Mouse (Mus musculus) midbrain, embryonic 13.5 days (tissue): ENCODE results near the gene Ap4m1. TPM values are rescaled to one million over a fixed set of nuclear protein-coding genes. Genes with fewer than 3 reads are reported as not detected.

Experiments used
- ATAC-seq: fragments of 200-750 bp; cut with Nextera tagmentation; 2 replicates; pipeline ENCODE4 v1.8.0; 2017; ENCODE audit warnings: mild to moderate bottlenecking, moderate TSS enrichment, moderate library complexity
- H3K27ac ChIP-seq: fragments of 300-500 bp; sonication (generic); 2 replicates; pipeline ENCODE4 v1.5.1; 2015; ENCODE audit warnings: inconsistent platforms, mild to moderate bottlenecking, moderate library complexity
- H3K27me3 ChIP-seq: fragments of 300-500 bp; sonication (generic); 2 replicates; pipeline ENCODE4 v1.6.1; 2015; ENCODE audit warnings: mild to moderate bottlenecking, inconsistent platforms
- H3K36me3 ChIP-seq: fragments of 300-500 bp; sonication (generic); 2 replicates; pipeline ENCODE4 v1.6.1; 2015; ENCODE audit warnings: mild to moderate bottlenecking, inconsistent platforms
- H3K4me1 ChIP-seq: fragments of 300-500 bp; sonication (generic); replicated peaks from 2 replicates; pipeline ENCODE4 v1.6.1; 2015; ENCODE audit warnings: inconsistent platforms
- H3K4me2 ChIP-seq: fragments of 300-500 bp; sonication (generic); replicated peaks from 2 replicates; pipeline ENCODE4 v1.6.1; 2015; ENCODE audit warnings: moderate library complexity, mild to moderate bottlenecking, inconsistent platforms
- H3K4me3 ChIP-seq: fragments of 300-500 bp; sonication (generic); replicated peaks from 2 replicates; pipeline ENCODE4 v1.5.1; 2015; ENCODE audit warnings: mild to moderate bottlenecking, inconsistent platforms
- H3K9ac ChIP-seq: fragments of 300-500 bp; sonication (generic); replicated peaks from 2 replicates; pipeline ENCODE4 v1.6.1; 2015; ENCODE audit warnings: mild to moderate bottlenecking, inconsistent platforms
- H3K9me3 ChIP-seq: fragments of 300-500 bp; sonication (generic); 2 replicates; pipeline ENCODE4 v1.6.1; 2016; ENCODE audit warnings: mild to moderate bottlenecking, inconsistent platforms
- WGBS: fragments of 180-500 bp; shearing (Covaris S2); methylation state at CpG from one replicate; pipeline ENCODE4 v1.1.7; 2015; 5-methylcytosine and 5-hydroxymethylcytosine counted together
- polyA plus RNA-seq: library from polyadenylated mRNA; unstranded; fragments of >200 nt; fragmentation: Nextera tagmentation; extraction: Ambion mirVana; gene quantifications from 2 replicates; pipeline ENCODE4 v1.2.1, GENCODE M21; 2015

Ap4m1 gene
- polyA plus RNA-seq, 1 experiment from 2014 or later, result 26.6 TPM

GRCm38 (mm10) chr5:138165594-138165993, 6.2 kb upstream of the Ap4m1 start:
- H3K27ac ChIP-seq, result no peak overlapping the region
- no peak overlapping the region for H3K4me3 ChIP-seq
- H3K9me3 ChIP-seq, result no peaks in the 10 kb centered on the region
- no peak for ATAC-seq
- H3K4me1 ChIP-seq, result peaks cover 30% of the 10 kb centered on the region
- no peak overlapping the region for H3K9ac ChIP-seq
- WGBS, result 83% methylated on average over 8 of the region's 8 CpGs
- H3K36me3 ChIP-seq, result peaks cover 72% of the 10 kb centered on the region
- H3K4me2 ChIP-seq, result no peak overlapping the region
- no peaks in the 10 kb centered on the region for H3K27me3 ChIP-seq

DNA sequence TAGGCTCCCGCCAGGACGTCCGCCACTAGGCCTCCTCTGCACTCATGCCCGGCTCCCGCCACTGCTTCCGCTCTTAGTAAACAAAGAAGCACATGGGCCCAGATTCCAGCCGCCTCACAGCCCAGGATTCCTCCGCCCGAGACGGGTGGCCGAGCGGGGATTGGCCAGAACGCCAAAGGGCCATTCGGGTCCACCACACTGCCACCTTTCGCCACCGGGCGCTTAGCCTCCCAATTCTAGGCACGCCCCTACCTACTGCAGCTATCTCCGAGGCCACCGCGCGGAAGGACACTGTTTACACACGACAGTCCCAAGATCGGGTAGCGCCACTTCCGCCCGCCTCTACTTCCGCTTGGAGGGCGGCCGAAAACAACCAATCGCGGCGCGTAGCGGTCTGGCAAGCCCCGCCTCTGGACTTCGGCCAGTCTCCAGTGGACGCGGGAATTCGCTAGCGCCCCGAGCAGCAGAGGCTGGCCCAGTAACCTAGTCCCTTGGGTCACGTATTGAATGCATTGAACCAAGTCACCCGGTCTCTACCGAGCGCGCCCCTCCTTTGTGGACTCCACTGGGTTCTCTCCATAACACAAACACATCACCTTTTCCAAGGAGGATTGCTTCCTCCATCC, 753 bp upstream of the Ap4m1 start:
- Histone ChIP-seq H3K4me3 (peak overlapping the region; percentile 81), H3K4me2 (peak overlapping the region; percentile 95), H3K4me1 (peaks cover 44% of the 10 kb centered on the region), H3K9me3 (no peaks in the 10 kb centered on the region), H3K27ac (peak overlapping the region; percentile 82), H3K27me3 (no peaks in the 10 kb centered on the region), H3K9ac (peak overlapping the region; percentile 75), H3K36me3 (peaks cover 61% of the 10 kb centered on the region)
- WGBS, result under 1% methylated on average over 47 of the region's 47 CpGs
- ATAC-seq, result peak; percentile 89

GRCm38 (mm10) chr5:138173217-138173616, 1.4 kb downstream of the Ap4m1 start:
- 86% methylated on average over 3 of the region's 3 CpGs for WGBS
- peak overlapping the region; percentile 95 for H3K4me2 ChIP-seq
- H3K9me3 ChIP-seq, result no peaks in the 10 kb centered on the region
- H3K4me3 ChIP-seq, result peak overlapping the region; percentile 81; the same call in 1 of the 2 replicates
- H3K36me3 ChIP-seq, result peaks cover 59% of the 10 kb centered on the region
- H3K27ac ChIP-seq, result no peak overlapping the region
- no peaks in the 10 kb centered on the region for H3K27me3 ChIP-seq
- H3K9ac ChIP-seq, result no peak overlapping the region
- peaks cover 44% of the 10 kb centered on the region for H3K4me1 ChIP-seq
- no peak for ATAC-seq

DNA sequence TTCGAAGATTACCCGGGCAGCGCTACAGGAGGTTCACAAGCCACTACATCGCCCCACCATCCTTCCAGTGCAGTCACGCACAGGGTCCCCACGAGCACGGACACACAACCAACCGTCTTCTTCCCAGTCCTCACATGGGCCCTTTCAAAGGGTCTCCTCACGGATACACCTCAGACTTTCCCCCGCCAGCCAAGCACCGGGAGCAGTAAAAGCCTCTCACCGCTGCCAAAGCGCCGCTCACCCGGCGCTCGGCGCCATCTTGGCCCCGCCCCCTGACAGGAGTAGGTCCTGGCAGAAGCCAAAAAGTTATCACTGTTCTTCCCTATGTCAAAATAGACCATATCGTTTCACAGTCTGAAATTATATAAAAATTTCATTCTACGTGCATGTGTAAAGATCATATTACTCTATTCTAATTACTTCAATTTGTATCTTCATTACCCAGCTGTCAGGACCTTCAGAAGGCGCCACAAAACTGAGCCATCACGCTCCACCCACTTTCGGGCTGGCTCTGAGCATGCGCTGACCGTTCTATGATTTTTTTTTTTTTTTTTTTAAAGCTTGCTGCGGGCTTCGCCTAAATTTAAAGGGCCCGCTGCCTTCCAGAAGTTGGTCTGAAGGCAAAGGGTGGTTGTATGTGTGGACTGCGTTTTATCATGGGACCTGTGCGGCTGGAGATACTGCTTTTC, 15.3 kb downstream of the Ap4m1 start, which contains the start of the genes Taf6 and Cnpy4:
Taf6 (minus strand) TSS at position 502 of the 689 bp plus-strand sequence.
Cnpy4 (plus strand) TSS at position 536 of the 689 bp plus-strand sequence.
- peak; percentile 81 for ATAC-seq
- Histone ChIP-seq H3K36me3 (peaks cover 49% of the 10 kb centered on the region), H3K9ac (peak within 1 kb of the TSS; percentile 88), H3K4me2 (peak within 1 kb of the TSS; percentile 72), H3K27me3 (no peaks in the 10 kb centered on the region), H3K4me3 (peak within 1 kb of the TSS; percentile 84), H3K9me3 (no peaks in the 10 kb centered on the region), H3K4me1 (peaks cover 22% of the 10 kb centered on the region), H3K27ac (peak within 1 kb of the TSS; percentile 83)
- under 1% methylated on average over 31 of the region's 31 CpGs for WGBS

GRCm38 (mm10) chr5:138187661-138188306, 16.0 kb downstream of the Ap4m1 start:
- peak overlapping the region; percentile 88 for H3K9ac ChIP-seq
- under 1% methylated on average over 10 of the region's 10 CpGs for WGBS
- no peaks in the 10 kb centered on the region for H3K27me3 ChIP-seq
- peak; percentile 91 for ATAC-seq
- peak overlapping the region; percentile 84 for H3K4me3 ChIP-seq
- H3K4me1 ChIP-seq, result peaks cover 22% of the 10 kb centered on the region
- H3K9me3 ChIP-seq, result no peaks in the 10 kb centered on the region
- peak overlapping the region; percentile 83 for H3K27ac ChIP-seq
- peaks cover 49% of the 10 kb centered on the region for H3K36me3 ChIP-seq
- peak overlapping the region; percentile 72 for H3K4me2 ChIP-seq

DNA sequence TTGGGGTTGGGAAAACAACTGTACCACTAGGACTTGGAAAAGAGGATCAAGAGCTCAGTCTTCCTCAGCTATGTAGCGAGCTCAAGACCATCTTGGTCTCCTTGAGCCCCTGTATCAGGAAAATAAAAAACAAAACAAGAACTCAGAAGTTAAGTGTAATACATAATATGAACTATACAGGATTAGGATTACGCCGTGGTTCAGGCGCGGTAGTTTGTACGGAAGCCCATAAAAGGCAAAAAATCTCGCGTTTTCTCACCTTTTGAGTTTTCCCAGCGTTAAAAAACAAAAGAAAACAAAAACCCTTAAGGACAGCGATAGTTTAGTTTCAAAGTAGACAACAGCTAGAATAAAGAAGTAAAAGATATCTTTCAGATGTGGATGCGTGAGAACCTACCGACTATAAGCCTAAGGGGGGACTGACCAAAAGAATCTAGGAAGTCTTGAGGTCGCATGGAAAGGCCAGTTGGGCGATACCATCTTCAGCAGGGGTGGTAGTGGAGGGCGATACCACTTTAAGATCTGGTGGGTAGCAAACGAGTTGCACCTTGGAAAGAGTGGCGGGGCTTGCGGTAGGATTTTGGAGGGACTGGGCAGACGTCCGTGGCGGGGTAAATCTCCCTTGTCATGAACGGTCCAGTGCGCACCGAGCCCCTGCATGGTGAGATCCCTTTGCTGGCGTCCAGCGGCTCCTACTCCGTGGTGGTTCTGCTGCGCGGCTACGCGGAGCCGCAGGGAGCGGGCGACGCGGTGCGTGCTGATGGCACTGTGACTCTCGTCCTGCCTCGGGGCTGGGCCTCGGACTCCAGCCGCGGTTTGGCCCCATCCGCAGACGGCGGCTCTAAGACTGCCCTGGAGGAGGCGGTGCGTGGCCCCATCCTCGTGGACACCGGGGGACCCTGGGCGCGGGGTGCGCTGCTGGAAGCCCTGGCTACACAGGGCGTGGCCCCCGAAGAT, 22.2 kb downstream of the Ap4m1 start, which contains the start of gene Mblac1:
Mblac1 (plus strand) TSS at position 544 of the 957 bp plus-strand sequence.
- no peaks in the 10 kb centered on the region for H3K27me3 ChIP-seq
- peak within 1 kb of the TSS; percentile 89 for H3K27ac ChIP-seq
- peaks cover 38% of the 10 kb centered on the region for H3K36me3 ChIP-seq
- H3K9me3 ChIP-seq, result no peaks in the 10 kb centered on the region
- peaks cover 21% of the 10 kb centered on the region for H3K4me1 ChIP-seq
- peak within 1 kb of the TSS; percentile 70 for H3K4me3 ChIP-seq
- peak; percentile 92 for ATAC-seq
- peak within 1 kb of the TSS; percentile 85 for H3K4me2 ChIP-seq
- peak within 1 kb of the TSS; percentile 78 for H3K9ac ChIP-seq
- 9% methylated on average over 54 of the region's 54 CpGs for WGBS

GRCm38 (mm10) chr5:138194755-138195345, 23.0 kb downstream of the Ap4m1 start:
- peak; percentile 74 for ATAC-seq
- WGBS, result 1% methylated on average over 29 of the region's 29 CpGs
- no peaks in the 10 kb centered on the region for H3K27me3 ChIP-seq
- H3K4me3 ChIP-seq, result peak overlapping the region; percentile 70
- no peaks in the 10 kb centered on the region for H3K9me3 ChIP-seq
- peak overlapping the region; percentile 89 for H3K27ac ChIP-seq
- H3K4me2 ChIP-seq, result peak overlapping the region; percentile 85
- H3K9ac ChIP-seq, result peak overlapping the region; percentile 78
- peaks cover 19% of the 10 kb centered on the region for H3K4me1 ChIP-seq
- H3K36me3 ChIP-seq, result peaks cover 34% of the 10 kb centered on the region

DNA sequence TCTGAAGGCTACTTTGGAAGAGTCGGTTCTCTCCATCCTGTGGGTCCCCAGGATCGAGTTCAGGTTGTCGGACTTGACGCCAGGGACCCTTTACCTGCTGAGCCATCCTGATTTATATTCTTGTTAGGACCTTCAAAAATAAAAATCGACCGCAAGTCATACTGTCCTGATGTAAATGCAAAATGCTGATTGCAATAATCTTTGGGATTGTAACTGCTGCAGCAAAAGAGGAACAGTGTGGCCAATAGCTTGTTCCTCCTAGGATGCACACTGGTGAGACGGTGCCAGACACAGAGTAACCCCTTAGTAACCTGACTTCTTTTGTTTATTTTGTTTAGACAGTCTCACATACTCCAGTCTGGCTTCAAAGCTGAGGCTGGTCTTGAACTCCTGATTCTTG, 23.7 kb downstream of the Ap4m1 start:
- peak overlapping the region; percentile 70 for H3K4me3 ChIP-seq
- H3K27ac ChIP-seq, result peak overlapping the region; percentile 89; the same call in 1 of the 2 replicates
- no peak for ATAC-seq
- no peaks in the 10 kb centered on the region for H3K27me3 ChIP-seq
- H3K4me1 ChIP-seq, result peaks cover 19% of the 10 kb centered on the region
- H3K4me2 ChIP-seq, result peak overlapping the region; percentile 85
- peaks cover 28% of the 10 kb centered on the region for H3K36me3 ChIP-seq
- H3K9me3 ChIP-seq, result no peaks in the 10 kb centered on the region
- WGBS, result 84% methylated on average over 7 of the region's 7 CpGs
- 0 out of 2 replicates have a peak overlapping the region, but pooled peaks have one; percentile 78 for H3K9ac ChIP-seq

- Histone ChIP-seq H3K27ac (no peak overlapping the region), H3K9me3 (no peaks in the 10 kb centered on the region), H3K4me1 (peaks cover 14% of the 10 kb centered on the region), H3K36me3 (no peaks in the 10 kb centered on the region), H3K27me3 (no peaks in the 10 kb centered on the region), H3K9ac (no peak overlapping the region), H3K4me2 (no peak overlapping the region), H3K4me3 (no peak overlapping the region)
- WGBS, result 10% methylated on average over 1 of the region's 1 CpGs
- ATAC-seq, result no peak
Measured at GRCm38 (mm10) chr5:138199576-138199975, 27.8 kb downstream of the Ap4m1 start.

- ATAC-seq, result no peak
- WGBS, result 80% methylated on average over 3 of the region's 3 CpGs
- no peak overlapping the region for H3K4me2 ChIP-seq
Measured at GRCm38 (mm10) chr5:138202086-138202485, 30.3 kb downstream of the Ap4m1 start.

GRCm38 (mm10) chr5:138207253-138207652, 35.5 kb downstream of the Ap4m1 start:
- H3K9ac ChIP-seq, result no peak overlapping the region
- H3K4me3 ChIP-seq, result no peak overlapping the region
- 80% methylated on average over 1 of the region's 1 CpGs for WGBS
- H3K27me3 ChIP-seq, result no peaks in the 10 kb centered on the region
- no peak for ATAC-seq
- no peak overlapping the region for H3K4me2 ChIP-seq
- H3K9me3 ChIP-seq, result peaks cover 9% of the 10 kb centered on the region; the same call in 1 of the 2 replicates
- no peak overlapping the region for H3K27ac ChIP-seq
- H3K36me3 ChIP-seq, result no peaks in the 10 kb centered on the region
- no peaks in the 10 kb centered on the region for H3K4me1 ChIP-seq

More at GRCm38 (mm10) chr5:138202086-138202485, 30.3 kb downstream of the Ap4m1 start:
- peaks cover 4% of the 10 kb centered on the region; the same call in 1 of the 2 replicates for H3K9me3 ChIP-seq
- no peak overlapping the region for H3K27ac ChIP-seq
- no peaks in the 10 kb centered on the region for H3K4me1 ChIP-seq
- no peak overlapping the region for H3K4me3 ChIP-seq
- no peaks in the 10 kb centered on the region for H3K36me3 ChIP-seq
- H3K9ac ChIP-seq, result no peak overlapping the region
- H3K27me3 ChIP-seq, result no peaks in the 10 kb centered on the region
